Mouse (Mus musculus) kidney, adult 8-10 months (tissue): Measurements from ENCODE around the gene Krt17.
"Not testable (repeated sequence)": the region's sequence is repeated elsewhere in the genome, so short reads cannot be mapped to it uniquely, and the experiment has no call there.

Experiments used
- DNase-seq, 2 experiments: peaks; one replicate each; pipeline ENCODE4 v3.0.0; 2022

Gene Krt17

GRCm38 (mm10) chr11:100260514-100261234 lies at the start of gene Krt17:
Gene Krt17 (minus strand): TSS chr11:100261029.
- no peak for DNase-seq

- not testable (repeated sequence) for DNase-seq
Observed at GRCm38 (mm10) chr11:100308672-100309071, 47.8 kb upstream of the Krt17 start.

GRCm38 (mm10) chr11:100307900-100308299 lies 47.1 kb upstream of the Krt17 start:
- no peak for DNase-seq

- DNase-seq: no peak
Observed at GRCm38 (mm10) chr11:100301292-100301691, 40.5 kb upstream of the Krt17 start.

GRCm38 (mm10) chr11:100300293-100300692 lies 39.5 kb upstream of the Krt17 start:
- peak in 1 of 2 experiments; percentile 63 for DNase-seq

GRCm38 (mm10) chr11:100298274-100299036 lies 37.6 kb upstream of the Krt17 start:
- peak; percentile 58 to 87 for DNase-seq

GRCm38 (mm10) chr11:100297801-100298200 lies 37.0 kb upstream of the Krt17 start:
- DNase-seq: no peak

- peak; percentile 45 to 78 for DNase-seq
Observed at GRCm38 (mm10) chr11:100295308-100295707, 34.5 kb upstream of the Krt17 start.

GRCm38 (mm10) chr11:100292884-100293283 lies 32.1 kb upstream of the Krt17 start:
- no peak for DNase-seq

GRCm38 (mm10) chr11:100290235-100290634 lies 29.4 kb upstream of the Krt17 start:
- DNase-seq: no peak

GRCm38 (mm10) chr11:100288942-100289341 lies 28.1 kb upstream of the Krt17 start:
- no peak for DNase-seq

- no peak for DNase-seq
Observed at GRCm38 (mm10) chr11:100287024-100287423, 26.2 kb upstream of the Krt17 start.

GRCm38 (mm10) chr11:100284988-100285387 lies 24.2 kb upstream of the Krt17 start:
- no peak for DNase-seq

GRCm38 (mm10) chr11:100282549-100282948 lies 21.7 kb upstream of the Krt17 start:
- DNase-seq: peak; percentile 45 to 78

GRCm38 (mm10) chr11:100281596-100282544 lies 21.0 kb upstream of the Krt17 start:
- peak; percentile 43 to 88 for DNase-seq

- no peak for DNase-seq
Observed at GRCm38 (mm10) chr11:100278759-100279158, 17.9 kb upstream of the Krt17 start.

GRCm38 (mm10) chr11:100277726-100278480 lies 17.1 kb upstream of the Krt17 start:
- DNase-seq: no peak

- no peak for DNase-seq
Observed at GRCm38 (mm10) chr11:100275466-100275865, 14.6 kb upstream of the Krt17 start.

GRCm38 (mm10) chr11:100274719-100275118 lies 13.9 kb upstream of the Krt17 start:
- no peak for DNase-seq

- DNase-seq: no peak
Observed at GRCm38 (mm10) chr11:100271878-100272277, 11.0 kb upstream of the Krt17 start.

- DNase-seq: no peak
Observed at GRCm38 (mm10) chr11:100269821-100270332, 9.0 kb upstream of the Krt17 start, which contains the start of gene Krt42. Gene Krt42 (minus strand): TSS chr11:100269871.
